Mouse (Mus musculus): ENCODE results near the gene Mrpl23. TPM values are rescaled to one million over a fixed set of nuclear protein-coding genes. Genes with fewer than 3 reads are reported as not detected.

Gene Mrpl23
- total and polyA plus RNA-seq, 2 experiments from 2014 or later = 25.5 to 69.3 TPM

GRCm38 (mm10) chr7:142537879-142538278, 5.4 kb downstream of the Mrpl23 start:
- Histone ChIP-seq H3K4me1 (ENCODE audit: insufficient read depth, low read length) (peaks cover 10% of the 10 kb centered on the region), H3K9ac (replicated peaks; ENCODE audit: low read length) (no peak overlapping the region), H3K9me3 (ENCODE audit: low read length) (no peaks in the 10 kb centered on the region), H3K4me2 (ENCODE audit: low read depth, low read length) (no peak overlapping the region), H3K27me3 (ENCODE audit: insufficient read depth, low read length) (no peaks in the 10 kb centered on the region), H3K4me3 (ENCODE audit: low read length) (no peak overlapping the region), H3K36me3 (ENCODE audit: insufficient read depth, low read length) (peaks cover 10% of the 10 kb centered on the region; the same call in 1 of the 2 replicates), H3K27ac (no peak overlapping the region; the same call in 1 of the 2 replicates)
- 11% methylated on average over 6 of the region's 6 CpGs for WGBS
- TF ChIP-seq CTCF (IDR thresholded peaks at IDR 0.05; ENCODE audit: low read depth) = peak; percentile 74
- DNase-seq (ENCODE audit: low spot score) (peak; percentile 89), ATAC-seq (peak; percentile 63; the same call in 1 of the 2 replicates)

DNA sequence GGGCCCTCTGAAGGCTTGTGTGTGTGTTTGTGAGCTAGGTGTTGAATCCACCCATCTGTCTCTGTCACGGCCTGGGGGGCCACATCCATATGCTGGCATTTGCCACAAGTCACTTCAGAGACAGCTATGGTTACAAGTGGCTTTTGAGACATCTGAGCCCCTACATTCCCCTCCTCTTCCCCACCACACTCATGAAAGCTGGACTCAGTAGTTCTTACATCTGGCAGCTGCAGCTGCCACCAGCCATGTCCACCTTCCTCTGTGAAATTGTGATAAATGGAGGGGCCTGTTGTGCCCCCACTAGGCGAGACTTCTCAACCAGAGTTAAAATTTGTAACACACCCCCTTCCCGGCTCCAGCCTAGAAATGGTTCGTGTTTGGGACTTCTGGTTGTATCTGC, 5.8 kb downstream of the Mrpl23 start:
- ATAC-seq = no peak
- Histone ChIP-seq H3K27ac (no peak overlapping the region), H3K36me3 (ENCODE audit: insufficient read depth, low read length) (peaks cover 10% of the 10 kb centered on the region; the same call in 1 of the 2 replicates), H3K9me3 (ENCODE audit: low read length) (no peaks in the 10 kb centered on the region), H3K4me1 (ENCODE audit: insufficient read depth, low read length) (peaks cover 10% of the 10 kb centered on the region), H3K27me3 (ENCODE audit: insufficient read depth, low read length) (no peaks in the 10 kb centered on the region), H3K4me3 (ENCODE audit: low read length) (no peak overlapping the region), H3K4me2 (ENCODE audit: low read depth, low read length) (no peak overlapping the region), H3K9ac (replicated peaks; ENCODE audit: low read length) (no peak overlapping the region)
- WGBS = 33% methylated on average over 4 of the region's 4 CpGs
- DNase-seq (ENCODE audit: low spot score) = no peak
- no peak for TF ChIP-seq CTCF (IDR thresholded peaks at IDR 0.05; ENCODE audit: low read depth)

GRCm38 (mm10) chr7:142538766-142539165, 6.3 kb downstream of the Mrpl23 start:
- no peak for ATAC-seq
- Histone ChIP-seq H3K9me3 (ENCODE audit: low read length) (no peaks in the 10 kb centered on the region), H3K9ac (replicated peaks; ENCODE audit: low read length) (no peak overlapping the region), H3K4me2 (ENCODE audit: low read depth, low read length) (no peak overlapping the region), H3K4me1 (ENCODE audit: insufficient read depth, low read length) (peaks cover 6% of the 10 kb centered on the region), H3K27ac (no peak overlapping the region), H3K36me3 (ENCODE audit: insufficient read depth, low read length) (peaks cover 10% of the 10 kb centered on the region; the same call in 1 of the 2 replicates), H3K4me3 (ENCODE audit: low read length) (no peak overlapping the region), H3K27me3 (ENCODE audit: insufficient read depth, low read length) (no peaks in the 10 kb centered on the region)
- 31% methylated on average over 6 of the region's 6 CpGs for WGBS
- no peak for TF ChIP-seq CTCF (IDR thresholded peaks at IDR 0.05; ENCODE audit: low read depth)
- no peak for DNase-seq (ENCODE audit: low spot score)

DNA sequence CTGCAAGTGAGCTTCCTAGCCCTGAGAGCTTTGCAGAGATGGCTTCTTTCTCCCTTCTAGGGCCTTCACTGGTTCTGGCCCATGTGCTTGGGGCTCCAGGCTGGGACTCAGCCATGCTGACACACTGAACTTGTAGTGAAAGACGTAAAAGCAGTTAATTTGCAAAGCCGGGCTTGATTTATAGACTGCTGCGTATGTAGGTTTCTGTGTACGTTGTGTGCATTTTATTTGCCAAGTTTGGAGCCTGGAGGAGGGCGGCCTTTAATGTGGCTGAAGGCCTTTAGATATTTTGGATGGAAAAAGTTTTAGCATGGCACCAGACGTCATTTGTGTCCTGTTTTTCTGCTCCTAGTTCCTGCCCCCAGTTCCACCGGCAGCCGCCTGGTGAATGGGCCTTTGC, 7.3 kb downstream of the Mrpl23 start:
- Histone ChIP-seq H3K4me2 (ENCODE audit: low read depth, low read length) (no peak overlapping the region), H3K9me3 (ENCODE audit: low read length) (no peaks in the 10 kb centered on the region), H3K9ac (replicated peaks; ENCODE audit: low read length) (no peak overlapping the region), H3K27me3 (ENCODE audit: insufficient read depth, low read length) (no peaks in the 10 kb centered on the region), H3K27ac (no peak overlapping the region), H3K4me1 (ENCODE audit: insufficient read depth, low read length) (no peaks in the 10 kb centered on the region), H3K36me3 (ENCODE audit: insufficient read depth, low read length) (peaks cover 10% of the 10 kb centered on the region; the same call in 1 of the 2 replicates), H3K4me3 (ENCODE audit: low read length) (no peak overlapping the region)
- DNase-seq (ENCODE audit: low spot score) (no peak), ATAC-seq (no peak)
- 69% methylated on average over 8 of the region's 8 CpGs for WGBS
- TF ChIP-seq CTCF (IDR thresholded peaks at IDR 0.05; ENCODE audit: low read depth) = no peak

DNA sequence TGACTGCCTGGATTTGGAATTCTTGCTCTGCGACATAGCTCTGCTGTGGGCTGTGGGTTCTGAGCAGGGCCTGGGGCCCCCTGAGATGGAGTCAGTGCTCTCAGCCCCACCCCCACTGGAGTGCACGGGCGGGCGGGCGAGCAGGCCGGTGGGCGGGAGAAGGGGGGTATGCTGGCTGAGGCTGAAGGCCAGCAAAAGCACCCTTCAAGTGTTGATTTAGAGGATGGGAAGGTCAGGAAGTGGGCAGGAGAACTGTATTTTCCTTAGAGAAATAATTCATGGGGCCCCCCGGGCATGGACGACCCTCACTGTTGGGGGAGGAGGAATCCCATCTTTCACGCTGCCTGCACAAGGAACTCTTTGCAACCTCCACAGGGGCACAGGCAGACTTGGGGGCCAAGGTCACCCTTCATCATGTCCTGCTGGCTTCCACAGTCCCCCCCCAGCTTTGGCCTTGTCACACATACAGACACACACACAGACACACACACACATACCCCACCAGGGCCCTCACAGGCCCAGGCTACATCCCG, 10.4 kb downstream of the Mrpl23 start:
- H3K27ac ChIP-seq = no peak overlapping the region
- no peak for TF ChIP-seq CTCF (IDR thresholded peaks at IDR 0.05; ENCODE audit: low read depth)
- no peaks in the 10 kb centered on the region for H3K27me3 ChIP-seq (ENCODE audit: insufficient read depth, low read length)
- no peaks in the 10 kb centered on the region for H3K9me3 ChIP-seq (ENCODE audit: low read length)
- peaks cover 13% of the 10 kb centered on the region; the same call in 1 of the 2 replicates for H3K36me3 ChIP-seq (ENCODE audit: insufficient read depth, low read length)
- H3K4me1 ChIP-seq (ENCODE audit: insufficient read depth, low read length) = no peaks in the 10 kb centered on the region
- 35% methylated on average over 11 of the region's 11 CpGs for WGBS
- peak overlapping the region; percentile 33; the same call in 1 of the 2 replicates for H3K9ac ChIP-seq (replicated peaks; ENCODE audit: low read length)
- ATAC-seq (no peak), DNase-seq (ENCODE audit: low spot score) (no peak)
- no peak overlapping the region for H3K4me2 ChIP-seq (ENCODE audit: low read depth, low read length)
- no peak overlapping the region for H3K4me3 ChIP-seq (ENCODE audit: low read length)

DNA sequence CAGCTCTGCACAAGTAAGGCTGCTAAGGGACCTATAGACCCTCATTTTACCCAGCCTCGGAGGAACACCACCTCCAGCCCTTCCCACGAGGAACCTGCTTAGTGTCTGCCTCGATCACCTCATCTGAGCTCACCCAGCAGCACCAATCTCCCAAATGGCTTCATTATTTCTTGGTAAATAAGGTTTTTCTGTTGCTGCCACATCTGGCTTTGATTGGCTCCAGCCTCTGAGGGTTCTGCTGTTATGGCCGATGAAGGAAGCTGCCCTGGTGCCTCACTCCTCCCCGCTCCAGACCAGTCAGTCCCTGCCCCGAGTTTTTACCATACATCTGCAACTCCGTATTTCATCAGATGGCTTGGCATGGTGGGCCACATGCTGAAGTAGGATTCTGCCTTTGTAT, 13.5 kb downstream of the Mrpl23 start:
- no peak overlapping the region for H3K4me2 ChIP-seq (ENCODE audit: low read depth, low read length)
- ATAC-seq (no peak), DNase-seq (ENCODE audit: low spot score) (no peak)
- H3K4me1 ChIP-seq (ENCODE audit: insufficient read depth, low read length) = no peaks in the 10 kb centered on the region
- no peak overlapping the region for H3K4me3 ChIP-seq (ENCODE audit: low read length)
- H3K36me3 ChIP-seq (ENCODE audit: insufficient read depth, low read length) = peaks cover 11% of the 10 kb centered on the region; the same call in 1 of the 2 replicates
- 86% methylated on average over 7 of the region's 7 CpGs for WGBS
- no peaks in the 10 kb centered on the region for H3K9me3 ChIP-seq (ENCODE audit: low read length)
- H3K27ac ChIP-seq = no peak overlapping the region
- TF ChIP-seq CTCF (IDR thresholded peaks at IDR 0.05; ENCODE audit: low read depth) = no peak
- H3K9ac ChIP-seq (replicated peaks; ENCODE audit: low read length) = no peak overlapping the region
- H3K27me3 ChIP-seq (ENCODE audit: insufficient read depth, low read length) = no peaks in the 10 kb centered on the region

DNA sequence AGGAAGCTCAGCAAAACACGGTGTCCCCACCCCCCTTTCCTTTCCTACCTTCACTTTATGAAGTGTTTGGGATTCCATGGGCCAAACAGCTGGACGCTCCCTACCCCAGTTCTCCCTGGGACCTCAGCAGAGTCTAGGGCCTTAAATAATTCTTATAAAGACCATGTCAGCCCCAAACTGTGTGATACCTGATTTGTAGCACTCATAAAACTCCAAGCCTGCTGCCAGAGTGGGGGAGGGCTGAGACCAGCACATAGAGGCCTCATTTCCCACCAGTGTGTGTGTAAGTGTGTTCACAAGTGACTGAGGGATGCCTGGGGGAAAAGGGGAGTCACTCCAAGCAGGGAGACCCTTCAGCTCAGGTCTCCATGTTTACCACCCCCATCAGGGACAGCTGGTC, 15.4 kb downstream of the Mrpl23 start:
- no peak overlapping the region for H3K4me3 ChIP-seq (ENCODE audit: low read length)
- peaks cover 7% of the 10 kb centered on the region; the same call in 1 of the 2 replicates for H3K36me3 ChIP-seq (ENCODE audit: insufficient read depth, low read length)
- ATAC-seq (no peak), DNase-seq (ENCODE audit: low spot score) (no peak)
- no peaks in the 10 kb centered on the region for H3K27me3 ChIP-seq (ENCODE audit: insufficient read depth, low read length)
- H3K4me1 ChIP-seq (ENCODE audit: insufficient read depth, low read length) = no peaks in the 10 kb centered on the region
- WGBS = 66% methylated on average over 2 of the region's 2 CpGs
- no peaks in the 10 kb centered on the region for H3K9me3 ChIP-seq (ENCODE audit: low read length)
- no peak overlapping the region for H3K27ac ChIP-seq
- no peak for TF ChIP-seq CTCF (IDR thresholded peaks at IDR 0.05; ENCODE audit: low read depth)
- H3K9ac ChIP-seq (replicated peaks; ENCODE audit: low read length) = no peak overlapping the region
- H3K4me2 ChIP-seq (ENCODE audit: low read depth, low read length) = no peak overlapping the region

Measured in hindbrain, postnatal 0 days (tissue).